Mouse (Mus musculus) heart, postnatal 0 days (tissue): Measurements from ENCODE around the gene Rps4x.

ENCODE experiments used
- CTCF ChIP-seq: IDR thresholded peaks from 2 replicates; pipeline ENCODE4 v1.5.1; 2016; ENCODE audit warnings: antibody characterized with exemption, control low read depth, low read depth
- EP300 ChIP-seq: IDR thresholded peaks from 2 replicates; pipeline ENCODE4 v1.6.1; 2016; ENCODE audit warnings: antibody characterized with exemption, low read depth

DNA sequence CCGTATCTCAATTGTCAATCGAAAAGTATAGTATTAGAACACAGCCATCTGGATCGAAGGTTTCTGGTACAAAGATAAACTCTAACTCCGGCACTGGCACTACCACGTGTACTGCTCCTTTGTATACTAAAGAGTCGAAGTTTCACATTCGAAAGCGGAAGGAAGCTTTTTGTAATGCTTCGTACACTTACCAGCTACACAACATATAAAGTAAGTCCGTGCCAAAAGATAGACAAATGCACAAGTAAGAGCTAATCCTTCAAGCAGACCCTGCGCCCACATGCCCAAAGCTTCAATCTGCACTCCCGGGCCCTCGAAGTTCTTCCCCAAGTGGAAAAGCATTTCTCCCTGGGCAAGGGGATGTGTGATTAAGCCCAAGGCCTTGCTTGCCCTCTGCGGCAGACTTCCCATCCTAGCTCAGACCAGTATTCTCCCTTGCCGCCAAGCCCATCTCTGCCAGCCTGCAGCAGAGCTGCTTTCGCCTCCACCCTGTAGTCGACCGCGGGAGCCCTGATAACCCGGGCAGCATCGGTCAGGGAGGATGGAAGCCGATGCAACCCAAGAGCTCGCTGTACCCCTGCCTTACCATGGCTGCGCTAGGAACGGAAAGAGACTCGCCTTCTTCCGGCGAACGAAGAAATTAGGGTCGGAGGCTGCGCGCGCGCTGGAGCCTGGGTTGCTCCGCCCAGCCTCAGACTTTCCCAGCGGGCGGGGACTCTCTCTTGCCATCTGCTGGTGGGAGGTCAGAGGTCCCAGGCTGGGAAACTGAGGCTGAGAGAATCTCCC is at the start of gene Rps4x:
- peak; percentile 50 for TF ChIP-seq CTCF
- no peak for TF ChIP-seq EP300
